Mouse (Mus musculus) left cerebral cortex, postnatal 36 days (tissue): ENCODE measurements around the gene H60b. TPM values are rescaled to one million over a fixed set of nuclear protein-coding genes. Genes with fewer than 3 reads are reported as not detected.
"Not testable (repeated sequence)": the region's sequence is repeated elsewhere in the genome, so short reads cannot be mapped to it uniquely, and the experiment has no call there.

ENCODE experiments used
- DNase-seq, 2 experiments: peaks; one replicate each; pipeline ENCODE4 v3.0.0; 2021 to 2022; ENCODE audit warnings: low spot score in 2 of 2, mixed read lengths in 1 of 2
- intact Hi-C: fragments of 180-260 bp; cut with DNase I; formaldehyde crosslinking; loops from one replicate; pipeline ENCODE4 v1.15.1; 2025
- total RNA-seq, 2 experiments: library from RNA; stranded (reverse); gene quantifications; 2 replicates each; pipeline ENCODE4 v1.2.3; 2021

H60b gene
- total RNA-seq, 2 experiments from 2014 or later = 0.50 to 0.69 TPM

DNA sequence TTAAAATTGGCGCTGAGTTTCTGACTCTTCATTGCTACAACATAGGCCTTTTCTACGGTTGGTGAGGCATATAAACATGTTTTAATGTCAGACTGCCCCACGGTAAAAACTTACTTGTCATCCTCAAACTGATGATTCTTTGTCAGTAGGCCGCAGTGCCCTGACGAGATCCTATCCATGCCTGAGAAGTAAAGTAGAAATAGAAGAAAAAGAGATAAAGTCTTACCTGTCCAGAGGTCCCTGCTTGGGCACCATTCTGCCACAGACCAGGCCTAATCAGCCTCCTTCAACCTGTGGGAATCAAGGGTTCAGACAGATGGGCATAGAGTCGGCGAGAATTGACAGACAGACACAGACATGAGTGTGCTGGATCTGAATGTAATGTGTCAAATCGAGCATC lies 106.7 kb downstream of the H60b start:
- intact Hi-C loops = no loop called here
- DNase-seq = no peak

DNA sequence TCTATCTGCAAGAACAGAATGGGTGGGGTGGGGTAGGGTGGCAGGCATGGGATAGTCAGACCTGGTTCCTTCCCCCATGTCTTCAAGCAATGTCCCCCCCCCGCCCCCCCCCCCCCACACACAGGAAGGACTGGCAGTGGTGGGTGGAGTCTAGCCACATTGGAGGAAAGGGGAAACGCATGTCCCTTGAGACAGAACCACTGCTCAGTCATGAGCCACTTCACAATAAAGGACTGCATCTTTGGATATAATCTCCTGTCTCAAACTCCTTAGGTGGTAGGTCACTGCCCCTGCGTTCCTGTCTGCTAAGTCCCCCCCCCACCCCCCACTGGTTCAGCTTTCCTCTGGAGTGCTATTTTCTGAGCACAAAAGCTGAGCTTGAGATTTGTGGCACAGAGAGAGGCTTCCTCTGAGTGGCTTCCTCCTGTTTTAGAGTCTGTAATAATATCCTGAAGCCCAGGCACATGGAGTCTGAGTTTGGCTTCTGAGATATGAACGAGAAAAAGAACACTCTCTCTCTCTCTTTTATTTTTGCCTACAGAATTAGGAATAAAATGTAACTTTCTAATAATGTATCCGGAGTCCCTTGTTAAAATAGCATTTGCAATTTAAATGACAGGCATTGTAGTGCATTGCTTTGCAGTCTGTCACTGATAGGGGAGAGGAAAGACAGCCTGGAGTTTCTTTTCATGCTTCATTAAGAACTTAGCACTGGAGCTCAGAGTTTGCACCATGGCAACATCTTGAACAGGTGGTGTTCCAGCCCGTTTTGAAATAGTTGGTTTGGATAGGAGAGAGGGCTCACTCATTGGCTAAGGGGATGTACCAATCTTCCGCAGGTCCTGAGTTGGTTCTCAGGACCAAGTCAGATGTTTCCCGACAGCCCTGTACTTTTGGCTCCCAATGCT lies 112.7 kb downstream of the H60b start:
- DNase-seq, intact Hi-C loops: not testable (repeated sequence)

DNA sequence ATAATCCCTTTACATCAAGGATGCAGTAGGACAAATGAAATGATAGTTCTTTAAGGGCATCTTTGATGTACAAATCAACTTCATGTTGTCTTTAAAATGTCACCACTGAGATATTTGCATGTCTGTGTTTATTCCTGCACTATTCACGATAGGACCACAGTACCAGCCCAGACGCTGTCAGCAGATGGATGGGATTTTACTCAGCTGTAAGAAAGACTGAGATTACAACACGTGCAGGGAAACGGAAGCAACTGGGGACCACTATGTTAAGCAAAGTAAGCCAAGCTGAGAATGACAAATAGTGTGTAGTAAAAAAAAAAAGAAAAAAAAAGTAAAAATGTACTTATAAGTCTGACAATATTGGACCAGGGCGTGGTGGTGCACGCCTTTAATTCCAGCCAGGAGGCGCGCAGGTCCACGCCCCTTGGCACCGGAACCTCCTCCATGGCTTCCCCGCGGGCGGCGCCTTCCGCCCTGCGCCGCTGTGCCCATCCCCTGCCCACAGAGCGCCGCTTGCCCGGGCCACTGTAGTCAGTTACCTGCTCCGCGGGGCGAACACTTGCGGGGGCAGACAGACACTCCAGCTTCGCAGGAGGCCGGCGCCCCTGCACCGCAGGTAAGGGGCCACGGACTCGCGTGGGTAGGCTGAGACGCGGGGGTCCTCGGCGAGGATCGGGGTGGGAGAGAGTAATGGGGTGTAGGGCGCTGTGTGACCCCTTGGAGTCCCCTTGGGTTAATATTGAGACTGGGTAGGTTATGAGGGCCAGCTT lies 114.7 kb downstream of the H60b start:
- DNase-seq, intact Hi-C loops: not testable (repeated sequence)

DNA sequence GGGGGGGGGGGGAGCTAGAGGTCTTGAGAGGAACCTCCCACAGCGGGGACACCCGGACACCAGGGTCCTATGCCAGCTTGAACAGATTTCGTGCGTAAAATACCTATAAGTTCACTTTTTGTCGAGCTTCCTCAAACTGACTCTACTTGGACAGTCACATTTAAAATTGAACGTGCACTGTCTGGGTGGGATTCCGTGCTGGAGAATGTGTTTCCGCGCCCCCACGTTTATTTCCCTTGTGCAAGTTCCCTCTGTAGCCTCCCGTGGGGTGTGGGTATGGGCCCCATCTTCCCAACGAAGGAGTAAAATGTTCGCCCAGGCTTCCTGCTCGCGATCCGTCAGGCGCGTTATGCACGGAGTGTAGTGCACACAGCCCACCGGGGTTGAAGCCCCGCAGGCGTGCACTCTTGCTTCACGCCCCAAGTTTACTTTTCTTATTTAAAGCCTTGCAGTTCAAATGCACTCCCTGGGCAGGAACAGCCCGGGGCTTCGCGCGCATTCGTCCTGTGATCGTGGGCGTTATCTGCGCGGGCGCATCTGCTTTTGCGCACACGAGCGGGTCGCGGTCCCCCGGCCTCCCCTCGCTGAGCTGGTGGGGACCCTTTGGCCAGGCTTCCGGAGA lies 115.4 kb downstream of the H60b start:
- intact Hi-C loops = no loop called here
- no peak for DNase-seq

DNA sequence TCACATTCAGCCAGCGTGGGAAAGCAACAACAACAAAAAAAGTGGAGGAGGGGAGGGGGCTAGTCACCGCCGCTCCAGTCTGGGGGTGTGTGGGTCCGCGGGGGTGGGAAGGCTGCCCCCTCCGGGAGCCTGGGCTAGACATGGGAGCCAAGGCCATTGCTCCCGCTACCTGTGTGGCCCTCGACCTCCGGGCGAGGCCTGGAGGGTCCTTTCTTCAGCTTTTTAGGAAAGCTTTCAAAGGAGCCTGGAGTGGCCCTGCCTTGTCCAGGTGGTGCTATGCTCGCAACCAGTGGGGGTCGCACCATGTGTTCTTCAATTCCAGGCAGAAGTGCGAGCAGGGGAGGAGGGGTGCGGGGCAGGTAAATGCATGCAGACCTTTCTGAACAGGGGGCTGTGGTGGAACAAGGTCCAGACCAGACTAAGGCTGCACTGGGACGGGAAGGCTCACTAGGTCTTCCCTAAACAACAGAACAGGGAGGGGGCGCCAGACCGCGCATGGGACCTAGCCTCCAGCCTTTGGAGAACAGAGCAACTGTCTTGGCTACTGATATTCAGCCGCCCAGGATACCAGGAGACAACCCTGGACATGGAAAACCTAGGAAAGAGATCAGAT lies 116.2 kb downstream of the H60b start:
- intact Hi-C loops = no loop called here
- no peak for DNase-seq

DNA sequence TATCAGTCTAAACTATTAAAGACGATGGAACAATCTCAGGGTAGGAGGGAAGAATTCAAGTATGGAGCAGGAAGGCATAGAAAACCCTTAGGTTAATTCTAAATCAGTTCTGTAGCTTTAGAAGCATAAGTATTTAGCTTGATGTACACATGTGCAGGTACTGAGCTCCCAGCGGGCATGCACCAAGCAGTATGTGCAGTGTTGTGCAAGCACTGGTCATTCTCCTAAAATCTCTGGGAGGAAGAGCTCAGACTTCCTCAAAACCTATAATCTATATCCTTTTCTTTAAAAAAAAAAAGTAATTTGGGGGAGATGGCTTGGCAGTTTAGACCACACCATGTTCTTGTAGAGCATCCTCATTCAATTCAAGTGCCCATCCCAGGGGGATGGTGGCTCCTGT lies 120.1 kb downstream of the H60b start:
- DNase-seq, intact Hi-C loops: not testable (repeated sequence)

DNA sequence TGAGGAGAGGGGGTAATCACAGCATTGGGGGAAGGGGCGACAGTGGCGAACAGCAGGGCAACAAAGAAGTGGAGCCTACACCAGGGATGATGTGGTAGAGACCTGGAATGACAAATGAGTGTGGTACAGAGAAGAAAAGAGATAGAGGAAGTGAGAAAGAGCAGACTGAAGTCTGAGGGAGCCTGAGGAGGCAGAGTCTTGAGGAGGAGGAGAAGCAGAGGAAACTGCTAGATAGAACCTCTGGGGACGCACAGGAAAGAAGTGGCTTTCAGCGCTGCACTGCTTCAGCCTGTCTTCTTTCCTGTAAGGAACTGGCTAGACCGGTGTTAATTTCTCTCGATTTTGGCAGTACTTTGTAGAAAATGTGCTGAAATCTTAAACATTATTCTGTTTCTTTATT lies 124.4 kb downstream of the H60b start:
- DNase-seq = no peak
- intact Hi-C loops = no loop called here

DNA sequence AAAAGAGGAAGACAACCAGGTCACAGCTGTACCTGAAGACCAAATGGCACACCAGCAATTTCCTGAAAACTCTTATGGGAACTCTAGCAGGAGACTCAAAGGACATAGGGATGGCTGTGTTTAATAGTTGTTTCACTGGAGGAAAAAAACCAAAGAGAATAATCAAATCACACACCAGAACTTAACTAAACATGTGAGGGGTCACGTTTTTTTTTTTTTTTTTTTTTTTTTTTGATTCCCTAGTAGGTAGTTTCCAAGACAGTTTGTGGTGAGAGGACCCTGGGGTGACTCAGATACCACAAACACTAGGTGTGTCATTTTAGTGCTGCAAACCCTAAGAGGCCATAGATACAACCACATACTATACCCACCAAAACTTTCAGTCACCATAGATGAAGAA lies 137.3 kb downstream of the H60b start:
- DNase-seq = no peak
- intact Hi-C loops = no loop called here

DNA sequence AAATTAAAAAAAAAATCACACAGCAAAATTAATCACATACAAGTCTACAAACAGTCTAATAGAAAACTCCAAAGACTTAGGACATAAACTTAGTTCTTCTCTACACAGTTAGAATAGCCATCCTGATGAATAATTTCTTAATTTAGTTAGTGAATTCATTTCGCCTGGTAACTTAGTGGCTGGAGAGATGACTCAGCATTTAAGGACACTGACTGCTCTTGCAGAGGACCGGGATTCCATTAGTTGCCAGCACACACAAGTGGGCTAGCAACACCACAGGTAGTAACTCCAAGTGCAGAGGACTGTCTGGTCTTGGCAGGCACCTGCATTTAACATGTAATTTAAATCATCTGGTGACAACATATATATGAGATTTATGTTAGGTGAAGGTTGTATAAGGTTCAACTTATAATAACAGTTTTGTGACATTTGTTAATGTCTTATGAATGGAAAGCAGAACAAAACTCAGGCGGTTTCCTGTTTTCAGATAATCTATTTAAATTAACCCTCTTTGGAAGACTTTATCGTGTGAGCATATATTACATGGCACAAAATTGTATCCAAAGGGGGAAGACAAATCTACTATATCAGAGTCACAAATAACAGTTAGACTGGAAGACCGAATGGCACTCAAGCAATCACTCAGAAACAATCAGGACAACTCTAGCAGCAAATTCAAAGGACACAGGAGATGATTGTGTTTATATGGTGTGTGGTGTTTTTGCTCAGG lies 138.8 kb downstream of the H60b start:
- intact Hi-C loops = no loop called here
- DNase-seq = no peak

DNA sequence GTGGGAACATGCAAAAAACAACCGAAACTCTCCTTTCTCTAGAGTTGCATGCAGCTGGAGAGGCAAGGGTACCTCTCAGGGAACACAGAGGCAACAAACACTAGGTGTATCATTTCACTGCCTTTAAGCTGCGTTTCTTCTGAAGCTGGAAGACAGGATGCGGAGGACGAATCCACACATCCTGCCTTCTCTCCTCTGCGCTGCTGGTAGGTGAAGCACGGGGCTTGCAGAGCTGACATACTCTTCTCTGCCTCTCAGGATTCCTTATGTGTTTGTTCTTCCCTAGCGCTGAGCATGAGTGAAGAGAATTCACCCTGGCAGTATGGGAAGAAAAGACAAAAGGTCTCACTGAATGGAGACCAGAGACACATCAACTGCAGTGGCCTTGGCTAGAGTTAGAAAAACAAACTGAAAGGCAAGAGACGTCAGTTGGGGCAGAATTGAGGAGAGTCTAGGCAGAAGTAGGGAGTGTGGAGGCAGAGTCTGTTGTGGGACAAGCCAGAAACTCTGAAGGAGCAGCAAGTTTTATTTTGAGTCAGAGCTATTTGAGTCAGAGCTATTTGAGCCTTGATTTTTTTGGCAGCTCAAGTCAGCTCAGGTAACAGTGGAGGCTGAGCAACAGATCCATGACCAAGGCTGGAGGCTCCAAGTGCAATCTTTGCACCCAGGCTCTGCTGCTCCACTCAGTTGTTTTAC lies 139.5 kb downstream of the H60b start:
- DNase-seq = no peak
- intact Hi-C loops = no loop called here

DNA sequence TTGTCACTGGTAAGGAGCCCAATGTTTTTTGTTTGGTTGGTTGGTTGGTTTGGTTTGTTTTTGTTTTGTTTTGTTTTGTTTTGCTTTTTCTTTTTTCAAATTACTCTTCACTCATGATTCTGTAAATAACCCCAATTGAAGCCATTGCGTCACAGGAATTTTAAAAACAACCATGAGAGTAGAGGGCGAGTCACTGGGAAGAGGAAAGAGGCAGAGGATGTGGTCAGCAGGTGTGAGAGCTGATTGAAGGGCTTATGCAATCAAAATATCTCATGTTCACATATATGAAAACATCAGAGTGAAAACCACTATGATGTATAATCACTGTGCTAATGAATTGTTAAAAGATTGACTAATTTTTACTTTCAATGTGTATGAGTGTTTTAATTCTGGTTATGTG lies 140.9 kb downstream of the H60b start:
- DNase-seq = no peak
- intact Hi-C loops = no loop called here

DNA sequence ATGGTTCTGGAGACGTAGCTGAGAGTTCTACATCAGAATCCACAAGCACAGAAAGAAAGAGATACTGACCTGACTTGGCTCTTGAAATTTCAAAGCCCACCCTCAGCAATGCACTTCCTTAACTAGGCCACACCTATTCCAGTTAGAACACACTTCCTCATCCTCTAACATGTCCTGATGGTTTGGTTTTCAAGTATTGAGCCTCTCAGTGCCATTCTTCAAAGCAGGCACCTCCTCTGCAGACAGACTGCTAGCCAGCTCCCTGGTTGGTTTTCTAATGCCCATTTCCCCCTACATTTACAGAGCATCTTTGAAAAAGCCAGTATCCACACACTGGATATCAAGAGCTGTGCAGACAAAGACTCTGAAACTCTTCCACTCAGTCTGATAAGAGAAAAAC lies 143.3 kb downstream of the H60b start:
- no peak for DNase-seq
- intact Hi-C loops = no loop called here

DNA sequence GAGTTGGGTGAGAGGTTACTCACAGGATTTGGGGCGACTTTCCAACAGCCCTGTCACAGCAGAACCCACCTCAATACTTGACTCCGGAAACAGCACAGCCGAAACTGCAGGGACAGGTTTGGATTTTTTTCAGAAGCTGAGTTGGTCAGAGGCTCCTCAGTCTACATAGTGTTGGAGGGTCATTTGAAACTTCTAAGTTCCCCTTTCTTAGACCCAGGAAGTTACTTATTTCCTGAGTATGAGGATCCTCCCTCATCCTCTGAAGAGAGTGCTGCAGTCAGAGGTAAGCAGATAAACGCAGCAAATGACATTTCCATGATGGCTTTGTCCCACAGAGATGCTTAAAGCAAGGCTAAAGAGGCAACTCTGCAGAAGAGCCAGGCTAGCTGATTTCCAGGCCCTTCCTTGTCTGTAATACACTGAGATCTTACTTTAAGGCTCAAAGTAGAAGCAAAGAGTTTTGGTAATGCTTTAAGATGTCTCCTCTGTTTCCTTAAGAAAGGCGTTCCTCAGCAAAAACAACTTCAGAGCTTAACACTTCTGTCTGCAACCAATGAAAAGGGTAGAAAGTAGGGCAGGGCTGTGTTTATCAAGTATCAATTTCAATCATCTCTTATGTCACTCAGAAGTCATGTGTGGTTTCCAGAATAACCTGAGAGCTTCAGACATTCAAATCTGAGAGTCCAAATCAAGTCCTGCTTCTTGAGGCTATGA lies 144.1 kb downstream of the H60b start:
- DNase-seq = no peak
- intact Hi-C loops = no loop called here

DNA sequence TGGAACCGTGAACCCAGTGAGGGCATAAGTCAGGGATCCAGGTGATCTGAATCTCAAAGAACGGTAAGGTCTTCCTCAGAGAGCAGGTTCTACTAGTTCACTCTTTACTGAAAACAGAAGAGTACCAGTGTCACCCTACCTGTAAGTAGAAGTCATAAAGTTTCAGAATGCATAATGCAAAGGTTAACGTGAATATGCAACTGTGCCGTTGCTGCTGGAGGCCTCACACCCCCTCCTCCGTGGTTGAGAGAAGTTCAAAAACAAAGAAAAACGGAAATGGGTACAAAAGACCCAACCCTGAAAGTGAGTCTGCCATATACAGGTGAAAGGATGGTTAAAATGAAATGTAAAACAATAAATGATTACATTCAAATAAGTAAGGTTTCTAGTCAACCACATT lies 145.3 kb downstream of the H60b start:
- intact Hi-C loops = no loop called here
- DNase-seq = no peak

DNA sequence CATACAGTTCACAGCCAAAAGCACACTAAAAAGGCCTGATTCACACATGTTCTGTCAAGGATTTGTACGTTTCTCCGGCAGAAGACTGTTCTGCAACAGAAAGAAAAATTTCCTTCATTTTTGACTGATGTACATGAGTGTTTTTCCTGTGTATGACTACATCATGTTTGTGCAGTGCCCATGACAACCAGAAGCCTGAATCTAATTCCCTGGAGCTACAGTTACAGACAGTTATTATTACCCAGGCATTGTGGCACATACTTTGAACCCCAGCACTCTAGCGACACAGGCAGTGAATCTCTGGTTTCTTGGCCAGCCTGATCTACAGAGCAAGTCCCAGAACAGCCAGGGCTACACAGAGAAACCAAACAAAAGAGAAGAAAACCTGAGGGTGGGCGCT lies 147.4 kb downstream of the H60b start:
- intact Hi-C loops = no loop called here
- no peak for DNase-seq

DNA sequence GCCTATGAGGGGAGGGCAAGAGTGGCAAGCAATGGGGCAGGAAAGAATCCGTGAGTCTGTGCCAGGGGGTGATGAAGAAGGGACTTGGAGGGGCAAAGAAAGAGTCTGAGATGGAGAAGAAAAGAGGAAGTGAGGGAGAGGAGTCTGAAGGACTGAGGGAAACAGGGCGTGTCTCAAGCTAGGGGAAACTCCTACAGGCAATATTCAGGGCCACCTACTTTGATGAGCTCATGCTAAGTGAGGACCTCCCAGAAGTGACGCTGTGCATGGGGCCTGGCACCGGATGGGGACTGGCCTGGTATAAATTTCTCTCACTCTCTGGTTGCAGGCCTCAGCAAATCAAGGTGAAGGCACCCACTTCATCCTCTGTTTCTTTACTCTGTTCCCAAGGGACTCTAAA lies 148.1 kb downstream of the H60b start:
- DNase-seq = no peak
- intact Hi-C loops = no loop called here

DNA sequence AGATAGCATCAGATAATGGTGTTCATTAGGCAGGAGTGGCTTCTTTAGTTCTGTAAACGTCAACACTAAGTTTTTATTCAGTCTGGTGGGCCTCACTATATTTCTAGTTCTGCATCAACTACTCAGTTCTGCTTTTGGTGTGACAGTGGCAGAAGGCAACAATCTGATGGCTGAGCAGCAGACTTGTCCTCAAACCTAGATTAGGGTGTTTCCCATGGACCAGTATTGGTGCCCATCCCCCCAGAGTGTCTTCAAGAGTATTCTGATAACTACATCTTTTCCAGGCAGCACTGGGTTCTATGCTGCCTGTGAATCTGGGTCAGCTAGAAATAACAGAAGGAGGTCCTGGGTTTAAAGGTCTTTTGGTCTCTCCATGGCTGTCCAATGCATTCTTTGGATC lies 149.8 kb downstream of the H60b start:
- DNase-seq = no peak
- intact Hi-C loops = no loop called here

DNA sequence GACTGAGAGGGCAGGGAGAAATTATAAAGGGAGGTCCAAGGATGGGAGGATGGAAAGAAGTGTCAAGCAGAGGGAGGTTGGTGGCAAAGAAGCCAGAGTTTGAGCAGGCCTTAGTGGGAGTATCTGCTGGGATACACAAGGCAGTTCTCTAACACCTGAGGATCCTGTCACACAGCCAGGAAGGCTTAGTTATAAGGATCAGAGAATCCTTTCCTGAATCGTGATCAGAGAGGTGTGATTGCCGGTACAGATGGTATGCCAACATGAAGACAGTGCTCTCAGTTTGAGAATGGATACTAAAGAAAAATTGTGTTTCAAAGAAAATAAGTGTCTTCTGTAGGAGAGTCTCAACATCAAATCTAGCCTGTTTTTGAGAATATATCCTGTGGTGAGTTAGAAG lies 164.5 kb downstream of the H60b start:
- no peak for DNase-seq
- intact Hi-C loops = no loop called here
